Mouse (Mus musculus) skeletal muscle tissue, postnatal 0 days (tissue): ENCODE measurements around the gene Olfr125. TPM values are rescaled to one million over a fixed set of nuclear protein-coding genes. Genes with fewer than 3 reads are reported as not detected.

Experiments
- polyA plus RNA-seq: library from polyadenylated mRNA; unstranded; fragments of >200 nt; fragmentation: Nextera tagmentation; extraction: Ambion mirVana; gene quantifications from 2 replicates; pipeline ENCODE4 v1.2.1, GENCODE M21; 2015

Gene Olfr125
- not detected in 2 replicates for polyA plus RNA-seq

DNA sequence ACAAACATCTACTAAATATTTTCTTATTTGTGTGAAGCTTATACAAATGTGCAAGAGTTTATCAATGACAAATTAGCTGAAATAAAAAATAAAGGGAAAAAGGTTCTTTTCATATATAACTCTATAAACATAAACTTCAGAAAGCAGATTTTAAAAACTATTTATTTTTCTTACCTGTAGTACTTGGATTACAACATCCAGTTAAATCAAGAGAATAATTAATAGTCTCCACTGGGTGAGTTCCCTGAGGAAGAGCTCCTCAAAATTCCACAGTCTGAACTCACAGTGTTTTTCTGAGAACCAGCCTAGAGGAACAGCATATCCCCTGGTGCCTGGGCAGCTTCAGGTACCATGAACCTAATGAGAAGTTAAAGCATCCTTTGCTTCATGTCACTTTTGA is at the start of gene Olfr125:
TSS of gene Olfr125 (plus strand) at position 301 of the 400 bp plus-strand sequence.

DNA sequence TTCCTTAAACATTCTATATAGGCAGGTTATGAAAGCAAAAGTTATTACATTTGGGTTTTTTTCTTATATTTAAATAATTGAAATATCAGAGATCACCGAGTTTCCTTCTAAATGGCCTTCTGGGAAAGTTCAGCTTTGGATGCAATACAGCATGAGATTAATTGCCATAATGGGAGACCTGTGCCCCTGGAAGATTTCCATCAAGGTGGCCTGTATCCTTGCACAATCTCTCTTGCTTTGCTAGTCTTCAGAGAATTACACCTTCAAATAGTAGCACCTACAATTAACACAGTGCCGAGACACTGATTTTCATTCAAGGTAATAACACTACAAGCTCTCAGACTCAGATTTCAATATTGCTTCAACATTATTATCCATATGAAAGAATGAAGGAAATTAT is 39.5 kb upstream of the Olfr125 start, which contains the start of gene Olfr123:
TSS of gene Olfr123 (plus strand) at position 301 of the 400 bp plus-strand sequence.

DNA sequence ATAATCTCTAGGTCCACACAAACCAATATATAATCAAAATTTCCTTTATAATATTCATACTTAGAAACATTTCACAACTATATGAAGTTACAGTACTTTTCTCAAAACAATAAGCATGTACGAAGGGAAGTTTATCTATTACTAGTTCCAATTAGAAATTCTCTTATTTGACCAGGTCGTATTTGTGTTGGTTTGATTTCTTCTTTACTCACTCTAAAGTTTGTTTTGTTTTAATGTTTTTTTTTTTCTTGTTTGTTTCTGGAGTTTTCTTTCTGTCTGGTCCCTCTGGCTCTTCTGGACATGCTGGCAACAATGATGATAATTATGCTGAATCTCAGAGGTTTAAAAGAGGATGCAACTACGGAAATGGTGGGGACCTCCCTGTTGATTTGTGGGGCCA is 33.2 kb upstream of the Olfr125 start, which contains the start of gene Olfr124:
TSS of gene Olfr124 (plus strand) at position 301 of the 400 bp plus-strand sequence.

DNA sequence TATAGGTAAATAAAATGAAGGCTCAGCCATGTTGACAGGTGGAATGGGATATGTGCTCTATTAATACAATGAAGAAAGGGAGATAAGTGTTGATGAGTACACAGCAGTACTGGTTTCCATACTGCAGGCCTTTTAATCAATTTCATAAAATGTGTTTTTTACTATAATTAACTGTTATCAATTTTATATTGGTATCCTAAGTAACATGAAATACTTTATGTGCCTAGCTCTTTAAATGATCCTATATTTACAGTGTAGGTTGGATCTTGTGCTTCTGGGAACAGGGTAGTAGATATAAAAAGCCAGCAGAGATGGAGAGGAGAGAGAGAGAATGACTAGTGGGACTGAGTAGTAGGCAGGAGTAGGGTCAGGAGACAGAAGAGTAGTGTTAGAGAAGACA is 14.4 kb downstream of the Olfr125 start, which contains the start of gene Olfr126:
TSS of gene Olfr126 (plus strand) at position 301 of the 400 bp plus-strand sequence.

Other genes with a start within 250 kb of the Olfr125 start
- not detected in 2 replicates for gene Olfr114, start 240.2 kb upstream of the Olfr125 start, polyA plus RNA-seq
- gene Olfr115, start 205.8 kb upstream of the Olfr125 start, polyA plus RNA-seq = not detected in 2 replicates
- gene Olfr116, start 205.8 kb upstream of the Olfr125 start, polyA plus RNA-seq = not detected in 2 replicates
- not detected in 2 replicates for gene Olfr117, start 169.2 kb upstream of the Olfr125 start, polyA plus RNA-seq
- not detected in 2 replicates for gene Olfr118, start 166.0 kb upstream of the Olfr125 start, polyA plus RNA-seq
- not detected in 2 replicates for gene Olfr119, start 136.4 kb upstream of the Olfr125 start, polyA plus RNA-seq
- gene Olfr120, start 111.1 kb upstream of the Olfr125 start, polyA plus RNA-seq = not detected in 2 replicates
- gene Olfr121, start 84.1 kb upstream of the Olfr125 start, polyA plus RNA-seq = not detected in 2 replicates
- gene Olfr122, start 64.3 kb upstream of the Olfr125 start, polyA plus RNA-seq = not detected in 2 replicates
- gene Olfr123, start 39.4 kb upstream of the Olfr125 start, polyA plus RNA-seq = not detected in 2 replicates
- not detected in 2 replicates for gene Olfr124, start 33.1 kb upstream of the Olfr125 start, polyA plus RNA-seq
- gene Olfr126, start 14.5 kb downstream of the Olfr125 start, polyA plus RNA-seq = not detected in 2 replicates
- gene Olfr127, start 67.5 kb downstream of the Olfr125 start, polyA plus RNA-seq = not detected in 2 replicates
- gene Olfr128, start 87.6 kb downstream of the Olfr125 start, polyA plus RNA-seq = not detected in 2 replicates
- not detected in 2 replicates for gene Olfr761, start 120.1 kb downstream of the Olfr125 start, polyA plus RNA-seq
- not detected in 2 replicates for gene Olfr129, start 227.1 kb downstream of the Olfr125 start, polyA plus RNA-seq
- not detected in 2 replicates for gene Olfr130, start 231.0 kb downstream of the Olfr125 start, polyA plus RNA-seq